Mouse (Mus musculus) brain, embryonic 14.5 days (tissue): ENCODE results near the gene Kdm4d.

Experiments used
- CTCF ChIP-seq: fragments of 200-500 bp; IDR thresholded peaks from 2 replicates; pipeline ENCODE4 v1.5.1; 2012; ENCODE audit warnings: inconsistent platforms, mild to moderate bottlenecking, moderate library complexity, borderline replicate concordance; ENCODE audit not compliant: insufficient read depth, insufficient read length; ENCODE audit errors: extremely low read depth
- POLR2A ChIP-seq: fragments of 200-500 bp; IDR thresholded peaks from 2 replicates; pipeline ENCODE4 v1.6.1; 2012; ENCODE audit warnings: mild to moderate bottlenecking, inconsistent platforms, borderline replicate concordance; ENCODE audit not compliant: poor library complexity, insufficient read depth, insufficient read length, severe bottlenecking; ENCODE audit errors: extremely low read depth

DNA sequence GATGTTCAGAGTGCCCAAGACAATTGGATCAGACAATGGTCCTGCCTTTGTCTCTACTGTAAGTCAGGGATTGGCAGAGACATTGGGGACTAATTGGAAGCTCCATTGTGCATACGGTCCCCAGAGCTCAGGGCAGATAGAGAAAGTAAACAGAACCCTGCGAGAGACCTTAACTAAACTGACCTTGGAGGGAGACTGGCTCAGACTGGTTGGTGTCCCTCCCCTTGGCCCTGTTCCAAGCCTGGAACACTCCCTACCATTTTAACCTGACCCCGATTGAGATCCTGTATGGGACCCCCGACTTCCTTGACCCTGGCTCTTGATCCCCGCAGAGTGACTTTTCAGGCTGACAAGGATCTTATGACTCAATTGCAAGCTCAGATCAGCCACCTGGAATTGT lies 29.7 kb upstream of the Kdm4d start:
- TF ChIP-seq CTCF (no peak), POLR2A (no peak)
